Mouse (Mus musculus) mouse embryonic stem cell (cell line): Measurements from ENCODE around the gene Slx.
"Not testable (repeated sequence)": the region's sequence is repeated elsewhere in the genome, so short reads cannot be mapped to it uniquely, and the experiment has no call there.

Experiments used
- in situ Hi-C, 2 experiments: fragments of 300-500 bp; cut with MboI; formaldehyde crosslinking; loops; 1 replicate in 1 of 2; 3 replicates in 1 of 2; pipeline ENCODE4 v1.14.3; 2019 to 2020; ENCODE audit warnings: low sequenced_read_pairs in 2 of 2, low pct_unique_long_range_greater_than_20kb in 1 of 2, mixed read lengths in 1 of 2; ENCODE audit not compliant: unreplicated experiment in 1 of 2

Gene Slx

DNA sequence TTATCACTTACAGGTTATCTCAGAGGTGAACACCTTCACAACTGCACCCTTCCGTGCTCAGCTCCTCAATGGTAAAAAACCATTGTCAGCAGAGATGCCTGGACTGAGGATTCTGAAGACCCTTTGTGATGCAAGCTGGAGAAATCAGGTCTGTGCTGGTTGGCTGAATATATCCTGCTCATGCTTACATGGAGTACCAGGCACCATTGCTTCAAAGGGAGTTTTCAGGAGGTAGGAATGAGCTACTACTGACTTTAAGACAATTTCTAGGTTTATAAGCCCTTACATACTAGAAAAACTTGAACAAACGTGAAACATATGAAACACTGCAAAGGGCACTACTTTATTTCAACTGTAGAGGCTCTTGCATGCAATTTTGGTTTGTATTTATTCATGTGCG is at the start of gene Slx:
TSS of gene Slx (minus strand) at position 101 of the 400 bp plus-strand sequence.
- in situ Hi-C loops, result not testable (repeated sequence)
